Mouse (Mus musculus): Measurements from ENCODE around the gene Slc44a4. TPM values are rescaled to one million over a fixed set of nuclear protein-coding genes. Genes with fewer than 3 reads are reported as not detected.
"Not testable (repeated sequence)": the region's sequence is repeated elsewhere in the genome, so short reads cannot be mapped to it uniquely, and the experiment has no call there.

Slc44a4 gene
- polyA plus RNA-seq, 1 experiment from 2014 or later: not detected

GRCm38 (mm10) chr17:34953258-34953657 is 39.0 kb downstream of the Slc44a4 start:
- WGBS: 91% methylated on average over 3 of the region's 3 CpGs
- peaks cover 10% of the 10 kb centered on the region; the same call in 1 of the 2 replicates for H3K36me3 ChIP-seq (ENCODE audit: control insufficient read depth, insufficient read depth, low read length)
- H3K27ac ChIP-seq (ENCODE audit: low read depth, low read length): no peak overlapping the region
- peaks cover 6% of the 10 kb centered on the region; the same call in 1 of the 2 replicates for H3K27me3 ChIP-seq (ENCODE audit: control insufficient read depth, insufficient read depth, low read length)
- H3K4me3 ChIP-seq (ENCODE audit: low read depth, low read length): peak overlapping the region; percentile 96; the same call in 1 of the 2 replicates
- H3K9ac ChIP-seq (replicated peaks; ENCODE audit: low read depth, low read length): no peak overlapping the region
- H3K4me1 ChIP-seq (ENCODE audit: control insufficient read depth, insufficient read depth, low read length): peaks cover 11% of the 10 kb centered on the region; the same call in 1 of the 2 replicates
- no peak overlapping the region; the same call in 1 of the 2 replicates for H3K4me2 ChIP-seq (ENCODE audit: low read depth, low read length)
- no peak for ATAC-seq (ENCODE audit: low read depth)
- H3K9me3 ChIP-seq (ENCODE audit: control insufficient read depth, low read length): no peaks in the 10 kb centered on the region

GRCm38 (mm10) chr17:34953904-34954303 is 39.6 kb downstream of the Slc44a4 start:
- no peaks in the 10 kb centered on the region for H3K9me3 ChIP-seq (ENCODE audit: control insufficient read depth, low read length)
- no peak overlapping the region for H3K4me3 ChIP-seq (ENCODE audit: low read depth, low read length)
- H3K4me2 ChIP-seq (ENCODE audit: low read depth, low read length): no peak overlapping the region
- H3K9ac ChIP-seq (replicated peaks; ENCODE audit: low read depth, low read length): no peak overlapping the region
- H3K27me3 ChIP-seq (ENCODE audit: control insufficient read depth, insufficient read depth, low read length): peaks cover 6% of the 10 kb centered on the region; the same call in 1 of the 2 replicates
- 93% methylated on average over 4 of the region's 4 CpGs for WGBS
- H3K36me3 ChIP-seq (ENCODE audit: control insufficient read depth, insufficient read depth, low read length): peaks cover 10% of the 10 kb centered on the region; the same call in 1 of the 2 replicates
- no peak overlapping the region for H3K27ac ChIP-seq (ENCODE audit: low read depth, low read length)
- peaks cover 11% of the 10 kb centered on the region; the same call in 1 of the 2 replicates for H3K4me1 ChIP-seq (ENCODE audit: control insufficient read depth, insufficient read depth, low read length)
- no peak for ATAC-seq (ENCODE audit: low read depth)

DNA sequence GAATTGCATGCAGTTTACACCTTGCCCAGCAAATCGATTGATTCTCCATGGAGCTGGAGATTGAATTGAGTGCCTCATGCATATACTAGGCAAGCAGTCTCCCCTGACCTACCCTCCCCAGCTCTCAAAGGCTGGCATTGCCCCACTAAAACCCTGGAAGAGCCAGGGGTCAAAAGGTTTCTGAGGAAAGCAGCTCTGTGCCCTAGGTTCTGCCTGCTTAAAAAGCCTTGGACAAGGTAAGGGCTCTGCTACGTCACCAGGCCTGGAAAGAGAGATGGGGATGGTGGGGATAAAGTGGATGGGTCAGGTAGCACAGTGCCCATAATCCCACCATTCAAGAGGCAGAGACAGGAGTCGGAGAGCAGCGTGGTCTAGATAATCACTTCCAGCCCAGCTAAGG is 40.6 kb downstream of the Slc44a4 start:
- no peak for ATAC-seq (ENCODE audit: low read depth)
- H3K36me3 ChIP-seq (ENCODE audit: control insufficient read depth, insufficient read depth, low read length): peaks cover 7% of the 10 kb centered on the region; the same call in 1 of the 2 replicates
- no peak overlapping the region for H3K4me3 ChIP-seq (ENCODE audit: low read depth, low read length)
- no peak overlapping the region for H3K27ac ChIP-seq (ENCODE audit: low read depth, low read length)
- no peak overlapping the region for H3K9ac ChIP-seq (replicated peaks; ENCODE audit: low read depth, low read length)
- WGBS: 88% methylated on average over 4 of the region's 4 CpGs
- peaks cover 11% of the 10 kb centered on the region; the same call in 1 of the 2 replicates for H3K4me1 ChIP-seq (ENCODE audit: control insufficient read depth, insufficient read depth, low read length)
- H3K9me3 ChIP-seq (ENCODE audit: control insufficient read depth, low read length): no peaks in the 10 kb centered on the region
- no peak overlapping the region for H3K4me2 ChIP-seq (ENCODE audit: low read depth, low read length)
- peaks cover 6% of the 10 kb centered on the region; the same call in 1 of the 2 replicates for H3K27me3 ChIP-seq (ENCODE audit: control insufficient read depth, insufficient read depth, low read length)

DNA sequence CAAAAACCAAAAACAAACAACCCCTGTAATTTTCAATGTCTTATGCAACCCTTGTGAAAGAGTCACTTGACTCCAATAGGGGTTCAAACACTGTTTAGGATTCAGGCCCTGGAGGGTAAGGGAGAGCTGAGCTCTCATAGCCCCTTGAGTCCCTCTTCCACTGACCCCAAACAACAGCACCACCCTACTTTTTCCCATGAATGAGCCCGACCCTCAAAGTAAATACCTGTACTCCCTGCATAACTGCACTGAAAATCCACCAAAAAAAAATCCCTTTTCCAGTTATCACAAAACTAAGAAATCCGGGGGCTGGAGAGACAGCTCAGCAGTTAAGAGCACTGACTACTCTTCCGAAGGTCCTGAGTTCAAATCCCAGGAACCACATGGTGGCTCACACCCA is 41.6 kb downstream of the Slc44a4 start:
- Histone ChIP-seq H3K27me3 (ENCODE audit: control insufficient read depth, insufficient read depth, low read length) (peaks cover 6% of the 10 kb centered on the region; the same call in 1 of the 2 replicates), H3K36me3 (ENCODE audit: control insufficient read depth, insufficient read depth, low read length) (no peaks in the 10 kb centered on the region; the same call in 1 of the 2 replicates), H3K4me3 (ENCODE audit: low read depth, low read length) (no peak overlapping the region), H3K27ac (ENCODE audit: low read depth, low read length) (no peak overlapping the region), H3K9ac (replicated peaks; ENCODE audit: low read depth, low read length) (no peak overlapping the region), H3K9me3 (ENCODE audit: control insufficient read depth, low read length) (no peaks in the 10 kb centered on the region), H3K4me1 (ENCODE audit: control insufficient read depth, insufficient read depth, low read length) (peaks cover 3% of the 10 kb centered on the region; the same call in 1 of the 2 replicates), H3K4me2 (ENCODE audit: low read depth, low read length) (no peak overlapping the region)
- 77% methylated on average over 3 of the region's 3 CpGs for WGBS
- ATAC-seq (ENCODE audit: low read depth): no peak

- Histone ChIP-seq H3K4me2 (ENCODE audit: low read depth, low read length) (no peak overlapping the region), H3K36me3 (ENCODE audit: control insufficient read depth, insufficient read depth, low read length) (no peaks in the 10 kb centered on the region), H3K27ac (ENCODE audit: low read depth, low read length) (no peak overlapping the region), H3K9ac (replicated peaks; ENCODE audit: low read depth, low read length) (no peak overlapping the region), H3K4me1 (ENCODE audit: control insufficient read depth, insufficient read depth, low read length) (no peaks in the 10 kb centered on the region), H3K4me3 (ENCODE audit: low read depth, low read length) (no peak overlapping the region), H3K9me3 (ENCODE audit: control insufficient read depth, low read length) (no peaks in the 10 kb centered on the region), H3K27me3 (ENCODE audit: control insufficient read depth, insufficient read depth, low read length) (peaks cover 6% of the 10 kb centered on the region; the same call in 1 of the 2 replicates)
- WGBS: 44% methylated on average over 1 of the region's 1 CpGs
- ATAC-seq (ENCODE audit: low read depth): no peak
These were observed 42.1 kb downstream of the Slc44a4 start for GRCm38 (mm10) chr17:34956340-34956739.

DNA sequence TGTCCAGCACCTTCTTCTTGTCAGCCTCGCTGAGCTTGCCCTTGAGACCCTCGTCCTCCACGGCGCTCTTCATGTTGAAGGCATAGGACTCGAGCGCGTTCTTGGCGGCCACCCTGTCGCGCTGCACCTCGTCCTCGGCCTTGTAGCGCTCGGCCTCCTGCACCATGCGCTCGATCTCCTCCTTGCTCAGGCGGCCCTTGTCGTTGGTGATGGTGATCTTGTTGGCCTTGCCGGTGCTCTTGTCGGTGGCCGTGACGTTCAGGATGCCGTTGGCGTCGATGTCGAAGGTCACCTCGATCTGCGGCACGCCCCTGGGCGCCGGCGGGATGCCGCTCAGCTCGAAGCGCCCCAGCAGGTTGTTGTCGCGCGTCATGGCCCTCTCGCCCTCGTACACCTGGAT is 43.0 kb downstream of the Slc44a4 start:
- 13% methylated on average over 22 of the region's 40 CpGs for WGBS
- ATAC-seq (ENCODE audit: low read depth); H3K4me3 ChIP-seq (ENCODE audit: low read depth, low read length); H3K27ac ChIP-seq (ENCODE audit: low read depth, low read length); H3K9ac ChIP-seq (replicated peaks; ENCODE audit: low read depth, low read length); H3K27me3 ChIP-seq (ENCODE audit: control insufficient read depth, insufficient read depth, low read length); H3K36me3 ChIP-seq (ENCODE audit: control insufficient read depth, insufficient read depth, low read length); H3K9me3 ChIP-seq (ENCODE audit: control insufficient read depth, low read length); H3K4me2 ChIP-seq (ENCODE audit: low read depth, low read length); H3K4me1 ChIP-seq (ENCODE audit: control insufficient read depth, insufficient read depth, low read length): not testable (repeated sequence)

GRCm38 (mm10) chr17:34957966-34958365 is 43.7 kb downstream of the Slc44a4 start:
- not testable (repeated sequence) for ATAC-seq (ENCODE audit: low read depth); H3K9ac ChIP-seq (replicated peaks; ENCODE audit: low read depth, low read length); H3K27ac ChIP-seq (ENCODE audit: low read depth, low read length); H3K4me2 ChIP-seq (ENCODE audit: low read depth, low read length); H3K4me1 ChIP-seq (ENCODE audit: control insufficient read depth, insufficient read depth, low read length); H3K4me3 ChIP-seq (ENCODE audit: low read depth, low read length); H3K27me3 ChIP-seq (ENCODE audit: control insufficient read depth, insufficient read depth, low read length); H3K9me3 ChIP-seq (ENCODE audit: control insufficient read depth, low read length); H3K36me3 ChIP-seq (ENCODE audit: control insufficient read depth, insufficient read depth, low read length)
- 22% methylated on average over 26 of the region's 40 CpGs for WGBS

DNA sequence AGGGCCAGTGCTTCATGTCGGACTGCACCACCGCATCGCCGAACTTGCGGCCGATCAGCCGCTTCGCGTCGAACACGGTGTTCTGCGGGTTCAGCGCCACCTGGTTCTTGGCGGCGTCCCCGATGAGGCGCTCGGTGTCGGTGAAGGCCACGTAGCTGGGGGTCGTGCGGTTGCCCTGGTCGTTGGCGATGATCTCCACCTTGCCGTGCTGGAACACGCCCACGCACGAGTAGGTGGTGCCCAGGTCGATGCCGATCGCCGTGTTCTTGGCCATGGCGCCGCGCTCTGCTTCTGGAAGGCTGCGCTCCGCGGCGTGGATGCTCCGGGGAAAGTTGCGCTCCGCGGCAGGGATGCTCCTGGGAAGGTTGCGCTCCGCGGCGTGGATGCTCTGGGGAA is 44.5 kb downstream of the Slc44a4 start:
- peak overlapping the region; percentile 66 for H3K4me2 ChIP-seq (ENCODE audit: low read depth, low read length)
- H3K27me3 ChIP-seq (ENCODE audit: control insufficient read depth, insufficient read depth, low read length); H3K9ac ChIP-seq (replicated peaks; ENCODE audit: low read depth, low read length); H3K9me3 ChIP-seq (ENCODE audit: control insufficient read depth, low read length); H3K36me3 ChIP-seq (ENCODE audit: control insufficient read depth, insufficient read depth, low read length); H3K4me1 ChIP-seq (ENCODE audit: control insufficient read depth, insufficient read depth, low read length); H3K27ac ChIP-seq (ENCODE audit: low read depth, low read length): not testable (repeated sequence)
- 1% methylated on average over 13 of the region's 47 CpGs for WGBS
- ATAC-seq (ENCODE audit: low read depth): peak; percentile 47
- H3K4me3 ChIP-seq (ENCODE audit: low read depth, low read length): peak overlapping the region; percentile 36

DNA sequence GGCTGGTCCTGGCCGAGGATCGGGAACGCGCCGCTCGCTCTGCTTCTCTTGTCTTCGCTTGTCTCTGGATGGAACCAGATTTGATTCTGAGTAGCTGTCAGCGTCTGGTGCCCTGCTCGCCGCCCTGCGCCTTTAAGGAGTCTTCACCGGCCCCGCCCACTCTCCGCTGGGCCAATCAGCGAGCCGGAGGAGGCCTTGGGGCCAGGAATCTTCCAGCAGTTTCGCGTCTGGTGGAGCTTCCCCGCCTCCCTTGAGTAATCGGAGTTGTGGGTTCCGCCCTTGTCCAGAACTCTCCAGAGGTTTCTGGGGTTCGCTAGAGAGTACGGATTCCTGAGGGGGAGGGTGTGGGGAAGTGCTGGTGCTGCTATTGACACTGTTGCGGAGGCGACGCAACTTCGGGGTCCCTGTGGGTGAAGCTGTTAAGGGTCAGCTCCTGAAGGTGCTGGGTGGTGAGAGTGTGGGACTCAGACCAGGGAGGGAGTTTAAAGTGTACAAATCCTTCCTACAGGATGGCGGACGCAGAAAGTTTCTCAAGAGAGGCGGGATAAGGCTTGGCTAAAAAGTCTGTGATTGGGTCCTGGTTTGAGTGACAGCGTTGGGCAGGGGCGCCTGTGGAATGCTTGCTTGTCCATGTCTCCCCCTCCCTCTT is 45.0 kb downstream of the Slc44a4 start, which contains the start of gene Hspa1b:
Gene Hspa1b, minus strand, starts transcription at position 109 of the 649 bp plus-strand sequence.
- H3K36me3 ChIP-seq (ENCODE audit: control insufficient read depth, insufficient read depth, low read length); H3K9me3 ChIP-seq (ENCODE audit: control insufficient read depth, low read length); H3K4me1 ChIP-seq (ENCODE audit: control insufficient read depth, insufficient read depth, low read length); H3K27me3 ChIP-seq (ENCODE audit: control insufficient read depth, insufficient read depth, low read length): not testable (repeated sequence)
- ATAC-seq (ENCODE audit: low read depth): peak; percentile 92
- H3K4me2 ChIP-seq (ENCODE audit: low read depth, low read length): peak within 1 kb of the TSS; percentile 66
- H3K4me3 ChIP-seq (ENCODE audit: low read depth, low read length): peak within 1 kb of the TSS; percentile 36
- under 1% methylated on average over 30 of the region's 32 CpGs for WGBS
- H3K9ac ChIP-seq (replicated peaks; ENCODE audit: low read depth, low read length): 0 out of 2 replicates have a peak within 1 kb of the TSS, but pooled peaks have one; percentile 28
- peak within 1 kb of the TSS; percentile 67 for H3K27ac ChIP-seq (ENCODE audit: low read depth, low read length)

All from neural tube, embryonic 14.5 days (tissue).